Mouse (Mus musculus) hindbrain, embryonic 14.5 days (tissue): ENCODE measurements around the gene Fxyd4. TPM values are rescaled to one million over a fixed set of nuclear protein-coding genes. Genes with fewer than 3 reads are reported as not detected.

ENCODE experiments used
- ATAC-seq: fragments of 200-750 bp; cut with Nextera tagmentation; 2 replicates; pipeline ENCODE4 v1.8.0; 2017; ENCODE audit warnings: moderate number of reproducible peaks, mild to moderate bottlenecking, moderate TSS enrichment, moderate library complexity; ENCODE audit not compliant: low FRiP score
- DNase-seq: peaks from one replicate; pipeline ENCODE4 v3.0.0-alpha.2; 2015; ENCODE audit warnings: low spot score
- H3K27ac ChIP-seq: fragments of 300-500 bp; sonication (generic); 2 replicates; pipeline ENCODE4 v1.5.1; 2014; ENCODE audit warnings: mild to moderate bottlenecking, moderate library complexity
- H3K27me3 ChIP-seq: fragments of 300-500 bp; sonication (generic); 2 replicates; pipeline ENCODE4 v1.6.1; 2014; ENCODE audit warnings: mild to moderate bottlenecking, low read length, mixed read lengths; ENCODE audit not compliant: control insufficient read depth, insufficient read depth
- H3K36me3 ChIP-seq: fragments of 300-500 bp; sonication (generic); replicated peaks from 2 replicates; pipeline ENCODE4 v1.6.1; 2014; ENCODE audit not compliant: control insufficient read depth, insufficient read depth
- H3K4me1 ChIP-seq: fragments of 300-500 bp; sonication (generic); replicated peaks from 2 replicates; pipeline ENCODE4 v1.6.1; 2014; ENCODE audit warnings: antibody characterized with exemption, low read length, mixed read lengths; ENCODE audit not compliant: control insufficient read depth, insufficient read depth
- H3K4me2 ChIP-seq: fragments of 300-500 bp; sonication (generic); replicated peaks from 2 replicates; pipeline ENCODE4 v1.6.1; 2014; ENCODE audit warnings: mild to moderate bottlenecking, moderate library complexity
- H3K4me3 ChIP-seq: fragments of 300-500 bp; sonication (generic); replicated peaks from 2 replicates; pipeline ENCODE4 v1.5.1; 2014; ENCODE audit warnings: mild to moderate bottlenecking, low read length
- H3K9ac ChIP-seq: fragments of 300-500 bp; sonication (generic); 2 replicates; pipeline ENCODE4 v1.6.1; 2014
- H3K9me3 ChIP-seq: fragments of 300-500 bp; sonication (generic); 2 replicates; pipeline ENCODE4 v1.6.1; 2016; ENCODE audit warnings: low read length; ENCODE audit not compliant: control insufficient read depth
- WGBS: fragments of 180-500 bp; shearing (Covaris S2); extraction: QIAGEN DNeasy Blood & Tissue Kit; methylation state at CpG from one replicate; pipeline ENCODE4 v1.1.7; 2014; 5-methylcytosine and 5-hydroxymethylcytosine counted together
- polyA plus RNA-seq: library from polyadenylated mRNA; unstranded; fragments of >200 nt; fragmentation: Nextera tagmentation; extraction: Ambion mirVana; gene quantifications from 2 replicates; pipeline ENCODE4 v1.2.1, GENCODE M21; 2014

The Fxyd4 gene
- polyA plus RNA-seq, 1 experiment from 2014 or later, result 2.6 TPM

DNA sequence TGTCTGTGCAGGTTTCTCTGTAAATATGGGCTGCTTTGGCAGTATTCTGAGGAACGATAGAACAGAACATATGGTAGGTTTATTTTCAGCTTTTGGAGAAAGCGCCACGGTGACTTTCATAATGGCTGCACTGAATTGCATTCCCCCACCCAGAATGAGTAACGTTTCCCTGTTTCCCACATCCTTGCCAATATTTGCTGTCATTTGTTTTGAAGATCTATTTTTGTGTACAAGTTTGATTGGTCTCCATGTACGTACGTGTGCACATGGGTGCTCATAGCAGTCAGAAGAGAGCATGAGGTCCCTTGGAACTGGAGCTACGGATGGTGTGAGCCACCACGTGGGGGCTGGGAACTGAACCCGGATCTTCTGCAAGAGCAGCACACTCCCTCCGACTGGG lies 1.5 kb upstream of the Fxyd4 start:
- Histone ChIP-seq H3K36me3 (no peaks in the 10 kb centered on the region), H3K27me3 (no peaks in the 10 kb centered on the region), H3K4me3 (no peak overlapping the region), H3K9me3 (no peaks in the 10 kb centered on the region), H3K4me2 (no peak overlapping the region), H3K27ac (no peak overlapping the region), H3K9ac (no peak overlapping the region), H3K4me1 (no peaks in the 10 kb centered on the region)
- WGBS, result 89% methylated on average over 10 of the region's 10 CpGs
- DNase-seq (no peak), ATAC-seq (no peak)

DNA sequence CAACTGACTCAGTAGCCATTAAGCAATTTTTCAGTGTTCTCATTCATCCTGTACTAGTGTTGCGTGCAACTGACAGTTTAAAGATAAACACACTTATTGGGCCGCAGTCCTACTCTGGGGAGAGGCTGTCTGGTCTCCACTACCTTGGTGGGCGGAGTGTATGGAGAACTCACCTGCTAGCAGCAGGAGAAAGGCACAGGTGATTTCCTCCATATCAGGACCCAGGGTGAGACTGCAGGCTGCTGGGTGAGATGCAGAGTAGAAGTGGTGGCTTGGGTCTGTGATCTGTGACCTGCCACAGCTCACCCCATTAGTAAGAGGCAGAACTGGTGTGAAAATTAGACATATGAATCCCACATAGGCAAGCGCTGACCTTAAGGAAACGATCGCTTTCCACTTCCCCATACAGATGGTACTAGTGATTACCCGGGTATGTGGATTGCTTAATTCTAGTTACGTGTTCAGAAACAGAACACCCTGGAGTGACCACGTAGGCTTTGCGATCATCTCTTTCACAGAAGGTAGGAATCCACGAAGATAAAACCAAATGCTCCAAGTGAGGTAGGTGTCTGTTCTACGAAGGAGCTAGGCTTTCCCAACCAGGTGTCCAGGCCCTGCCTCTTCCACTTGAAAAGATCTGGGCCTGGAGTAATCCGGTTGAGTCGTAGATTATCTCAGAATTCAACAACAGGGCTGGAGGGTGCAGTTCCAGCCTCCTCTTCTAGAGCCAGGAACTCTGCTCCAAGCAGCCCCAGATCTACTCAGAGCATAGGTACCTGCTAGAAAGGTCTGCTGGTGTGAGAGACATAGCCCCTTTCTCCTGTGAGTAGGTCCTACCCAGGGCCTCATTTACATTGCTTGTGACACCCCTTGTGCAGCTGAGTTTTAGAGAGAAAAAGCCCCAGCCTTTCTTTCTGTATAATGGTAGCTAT lies 1.5 kb downstream of the Fxyd4 start:
- DNase-seq (no peak), ATAC-seq (no peak)
- WGBS, result 91% methylated on average over 14 of the region's 14 CpGs
- H3K36me3 ChIP-seq, result no peaks in the 10 kb centered on the region
- no peaks in the 10 kb centered on the region for H3K27me3 ChIP-seq
- H3K4me3 ChIP-seq, result no peak overlapping the region
- H3K4me1 ChIP-seq, result no peaks in the 10 kb centered on the region
- no peak overlapping the region for H3K4me2 ChIP-seq
- no peak overlapping the region for H3K9ac ChIP-seq
- no peaks in the 10 kb centered on the region for H3K9me3 ChIP-seq
- no peak overlapping the region for H3K27ac ChIP-seq

DNA sequence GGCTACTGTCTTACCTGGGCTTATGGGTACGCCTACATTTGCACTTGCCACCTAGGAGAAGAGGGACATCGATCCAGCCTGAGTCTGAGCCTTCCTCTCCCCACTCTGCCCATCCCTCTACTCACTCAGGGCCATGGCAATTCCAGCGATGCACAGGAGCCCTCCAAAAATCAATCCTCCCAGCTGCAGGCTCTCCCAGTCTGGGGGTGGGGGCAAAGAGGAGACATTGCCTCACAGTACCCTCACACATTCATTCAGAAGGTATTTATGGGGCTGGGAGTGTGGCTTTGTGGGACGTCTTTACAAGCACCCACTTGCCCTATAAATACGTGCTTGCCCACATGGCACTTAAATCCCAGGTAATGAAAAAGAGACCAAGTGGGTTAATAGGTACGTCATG lies 3.2 kb downstream of the Fxyd4 start:
- Histone ChIP-seq H3K27me3 (no peaks in the 10 kb centered on the region), H3K4me1 (no peaks in the 10 kb centered on the region), H3K27ac (no peak overlapping the region), H3K4me3 (no peak overlapping the region), H3K4me2 (no peak overlapping the region), H3K9ac (no peak overlapping the region), H3K36me3 (peaks cover 9% of the 10 kb centered on the region; the same call in 1 of the 2 replicates), H3K9me3 (no peaks in the 10 kb centered on the region)
- DNase-seq (no peak), ATAC-seq (no peak)
- 87% methylated on average over 6 of the region's 6 CpGs for WGBS

DNA sequence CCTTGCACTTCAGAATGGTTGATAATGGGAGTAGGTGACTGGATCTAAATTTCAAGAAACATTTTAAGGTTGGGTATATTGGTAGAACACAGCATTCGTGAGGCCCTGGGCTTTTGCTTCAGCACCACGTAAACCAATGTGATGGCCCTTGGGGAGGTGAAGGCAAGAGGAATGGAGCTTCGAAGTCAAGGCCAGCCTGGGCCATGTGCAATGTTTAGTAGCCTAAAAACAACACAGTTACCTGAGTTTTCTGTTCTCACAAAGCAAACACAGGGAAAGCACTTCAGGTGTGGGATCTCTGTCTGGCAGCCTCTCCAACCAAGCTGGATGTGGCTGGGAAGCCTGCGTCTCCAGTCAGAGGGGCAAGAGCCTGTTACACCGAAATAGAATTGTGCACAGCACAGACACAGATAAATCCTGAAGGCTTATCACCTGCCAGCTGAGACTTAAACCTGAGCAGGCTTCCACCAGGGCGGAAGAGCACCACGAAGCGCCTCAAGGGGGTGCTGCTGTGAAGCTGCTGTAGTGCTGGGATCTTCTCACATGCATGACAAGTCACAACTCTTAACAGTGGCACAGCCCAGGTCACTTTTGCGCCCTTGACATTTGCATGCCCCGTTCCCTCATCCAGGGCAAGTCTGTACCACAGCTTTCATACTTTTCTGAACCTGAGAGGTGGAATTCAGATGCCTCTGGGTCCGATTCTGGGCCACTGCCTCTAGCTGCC lies 5.0 kb downstream of the Fxyd4 start:
- Histone ChIP-seq H3K9ac (no peak overlapping the region), H3K4me2 (no peak overlapping the region), H3K4me3 (no peak overlapping the region), H3K27ac (no peak overlapping the region), H3K9me3 (no peaks in the 10 kb centered on the region), H3K36me3 (peaks cover 25% of the 10 kb centered on the region), H3K27me3 (no peaks in the 10 kb centered on the region), H3K4me1 (no peaks in the 10 kb centered on the region)
- no peak for ATAC-seq
- DNase-seq, result no peak
- 54% methylated on average over 11 of the region's 11 CpGs for WGBS

DNA sequence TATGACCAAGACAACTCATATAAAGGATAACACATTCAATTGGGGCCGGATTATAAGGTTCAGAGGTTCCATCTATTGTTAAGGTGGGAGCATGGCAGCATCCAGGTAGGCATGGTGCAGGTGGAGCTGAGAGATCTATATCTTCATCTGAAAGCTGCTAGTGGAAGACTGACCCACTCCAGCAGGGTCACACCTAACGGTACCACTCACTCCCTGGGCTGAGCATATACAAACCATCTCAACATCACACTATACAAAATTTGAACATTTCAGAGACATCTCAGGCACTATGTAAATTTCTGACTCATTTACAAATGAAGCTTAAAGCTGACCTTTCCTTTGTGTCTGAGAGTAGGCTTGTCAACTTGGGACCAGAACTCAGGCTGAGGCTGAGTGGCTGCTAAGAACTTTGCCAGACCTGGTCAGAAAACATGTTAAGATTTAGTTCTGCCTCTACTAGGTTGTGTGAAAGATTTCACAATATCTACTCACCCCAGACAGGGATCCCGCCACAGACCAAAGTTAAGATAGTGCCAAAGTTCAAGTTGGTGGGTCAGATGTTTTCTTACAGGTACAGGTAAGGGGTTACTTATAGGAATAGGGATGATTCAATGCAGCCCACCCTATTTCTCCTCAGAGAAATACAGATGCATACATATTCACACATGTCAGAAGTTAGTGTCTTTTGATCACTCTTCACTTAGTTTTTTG lies 7.4 kb downstream of the Fxyd4 start:
- H3K4me3 ChIP-seq, result no peak overlapping the region
- H3K36me3 ChIP-seq, result peaks cover 45% of the 10 kb centered on the region
- H3K27me3 ChIP-seq, result no peaks in the 10 kb centered on the region
- no peak for DNase-seq
- WGBS, result 96% methylated on average over 3 of the region's 3 CpGs
- no peaks in the 10 kb centered on the region for H3K4me1 ChIP-seq
- H3K9me3 ChIP-seq, result no peaks in the 10 kb centered on the region
- H3K9ac ChIP-seq, result no peak overlapping the region
- ATAC-seq, result no peak
- H3K4me2 ChIP-seq, result no peak overlapping the region
- H3K27ac ChIP-seq, result no peak overlapping the region

DNA sequence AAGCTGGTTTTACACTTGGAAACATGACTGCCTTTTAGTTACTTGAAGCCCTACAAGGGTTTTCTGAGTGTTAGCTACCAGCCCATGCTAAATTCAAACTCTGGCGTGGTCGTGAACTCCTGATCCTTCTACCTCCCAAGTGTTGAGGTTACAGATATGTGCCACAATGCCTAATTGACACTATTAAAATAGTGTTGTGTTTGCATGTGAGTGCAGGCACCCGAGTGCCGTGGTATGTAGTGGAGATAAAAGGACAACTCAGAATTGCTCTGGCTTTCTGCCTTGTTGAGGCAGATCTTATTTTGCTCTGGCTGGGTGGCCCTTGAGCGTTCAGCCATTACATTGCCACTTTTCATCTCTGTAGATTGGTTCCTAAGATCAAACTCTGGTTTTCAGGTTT lies 8.7 kb downstream of the Fxyd4 start:
- Histone ChIP-seq H3K27ac (no peak overlapping the region), H3K27me3 (no peaks in the 10 kb centered on the region), H3K4me2 (no peak overlapping the region), H3K4me1 (no peaks in the 10 kb centered on the region), H3K9me3 (no peaks in the 10 kb centered on the region), H3K36me3 (peaks cover 45% of the 10 kb centered on the region), H3K4me3 (no peak overlapping the region), H3K9ac (no peak overlapping the region)
- DNase-seq (no peak), ATAC-seq (no peak)
- 91% methylated on average over 5 of the region's 5 CpGs for WGBS

DNA sequence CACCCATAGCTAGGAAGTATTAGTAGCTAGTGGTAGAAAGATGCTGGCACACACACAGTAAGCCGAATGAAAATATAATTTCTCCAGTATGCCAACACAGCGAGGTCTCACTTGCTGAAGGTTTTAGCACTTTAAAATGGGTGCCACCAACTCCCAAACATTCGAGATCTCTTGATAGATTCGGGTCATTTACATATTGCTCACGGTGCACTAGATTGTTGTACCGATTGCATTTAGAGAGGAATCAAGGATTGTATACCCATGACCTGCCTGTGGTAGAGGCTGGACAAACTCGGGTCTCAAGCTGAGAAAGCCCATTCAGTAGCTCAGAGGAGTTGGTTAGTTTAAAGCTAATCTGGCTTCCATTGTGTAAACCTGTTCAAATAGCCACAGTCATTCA lies 9.5 kb downstream of the Fxyd4 start:
- Histone ChIP-seq H3K9me3 (no peaks in the 10 kb centered on the region), H3K9ac (no peak overlapping the region), H3K4me1 (no peaks in the 10 kb centered on the region), H3K36me3 (peaks cover 45% of the 10 kb centered on the region), H3K27ac (no peak overlapping the region), H3K4me2 (no peak overlapping the region), H3K4me3 (no peak overlapping the region), H3K27me3 (no peaks in the 10 kb centered on the region)
- DNase-seq (no peak), ATAC-seq (no peak)
- WGBS, result 89% methylated on average over 7 of the region's 7 CpGs

DNA sequence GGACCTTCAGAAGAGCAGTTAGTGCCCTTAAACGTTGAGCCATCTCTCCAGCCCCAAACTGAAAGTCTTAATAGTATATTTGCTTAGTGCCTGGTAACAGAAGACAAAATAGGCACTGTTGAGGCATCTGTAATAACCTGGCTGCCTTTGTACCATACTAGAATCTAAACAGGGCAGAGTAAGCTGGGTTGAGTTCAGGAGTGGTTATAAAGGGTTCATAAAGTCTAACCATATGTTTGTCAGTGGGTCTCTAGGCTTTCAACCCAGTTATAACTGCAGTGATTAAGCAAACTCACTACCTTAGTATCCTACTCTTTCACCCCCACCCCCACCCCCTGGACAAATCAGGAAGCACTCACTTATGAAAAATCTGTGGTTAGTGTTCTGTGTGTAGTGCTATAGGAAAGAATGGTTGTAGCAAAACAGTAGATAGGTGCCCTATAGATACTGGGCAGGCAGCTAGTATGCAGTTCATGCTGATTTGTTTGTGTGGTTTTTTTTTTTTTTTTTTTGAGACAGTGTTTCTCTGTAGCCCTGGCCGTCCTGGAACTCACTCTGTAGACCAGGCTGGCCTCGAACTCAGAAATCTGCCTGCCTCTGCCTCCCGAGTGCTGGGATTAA lies 10.5 kb downstream of the Fxyd4 start:
- H3K4me2 ChIP-seq, result no peak overlapping the region
- DNase-seq (no peak), ATAC-seq (no peak)
- peaks cover 45% of the 10 kb centered on the region for H3K36me3 ChIP-seq
- H3K9me3 ChIP-seq, result no peaks in the 10 kb centered on the region
- no peaks in the 10 kb centered on the region for H3K27me3 ChIP-seq
- WGBS, result 72% methylated on average over 4 of the region's 4 CpGs
- H3K27ac ChIP-seq, result no peak overlapping the region
- H3K9ac ChIP-seq, result no peak overlapping the region
- no peak overlapping the region for H3K4me3 ChIP-seq
- H3K4me1 ChIP-seq, result no peaks in the 10 kb centered on the region

DNA sequence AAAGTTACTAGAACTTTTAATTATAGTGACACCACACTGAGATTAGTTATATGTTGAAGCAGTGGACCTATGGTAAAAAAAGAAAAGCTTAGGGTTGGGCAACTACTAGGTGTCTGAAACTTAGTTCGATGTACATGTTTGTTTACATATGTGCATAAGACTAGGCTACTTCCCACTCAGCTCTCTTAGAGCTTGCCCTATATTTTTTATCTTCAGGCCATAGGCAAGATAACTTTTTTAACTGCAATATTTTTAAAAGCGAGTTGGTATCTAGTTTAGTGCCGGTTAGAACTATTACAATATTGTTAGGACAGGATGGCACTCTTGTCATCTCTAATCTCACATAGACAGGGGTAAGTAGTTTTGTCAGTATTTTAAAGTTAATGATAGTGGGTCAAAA lies 15.5 kb downstream of the Fxyd4 start:
- ATAC-seq (no peak), DNase-seq (no peak)
- Histone ChIP-seq H3K9me3 (no peaks in the 10 kb centered on the region), H3K36me3 (peaks cover 27% of the 10 kb centered on the region), H3K4me2 (no peak overlapping the region), H3K27ac (no peak overlapping the region), H3K9ac (no peak overlapping the region), H3K4me1 (peaks cover 9% of the 10 kb centered on the region; the same call in 1 of the 2 replicates), H3K27me3 (no peaks in the 10 kb centered on the region), H3K4me3 (no peak overlapping the region)
- 97% methylated on average over 3 of the region's 3 CpGs for WGBS
